Mouse (Mus musculus): Measurements from ENCODE around the gene Ninl.

GRCm38 (mm10) chr2:150990506-150990905 lies 48.7 kb downstream of the Ninl start:
- no peak for TF ChIP-seq TAL1 (IDR thresholded peaks at IDR 0.05; ENCODE audit: low read length)
- TF ChIP-seq GATA1 (IDR thresholded peaks at IDR 0.05; ENCODE audit: low read length): no peak
